Mouse (Mus musculus) bone marrow, adult 2 months (tissue): ENCODE results near the gene Fam83c.

Source experiments
- CTCF ChIP-seq: fragments of 200-500 bp; IDR thresholded peaks from 2 replicates; pipeline ENCODE4 v1.5.1; 2011; ENCODE audit warnings: low read length, control low read depth; ENCODE audit not compliant: control insufficient read depth, insufficient read depth
- POLR2A ChIP-seq: fragments of 200-500 bp; IDR thresholded peaks from 2 replicates; pipeline ENCODE4 v1.6.1; 2011; ENCODE audit warnings: low read depth, mild to moderate bottlenecking, control low read depth, low read length, borderline replicate concordance; ENCODE audit not compliant: control insufficient read depth

DNA sequence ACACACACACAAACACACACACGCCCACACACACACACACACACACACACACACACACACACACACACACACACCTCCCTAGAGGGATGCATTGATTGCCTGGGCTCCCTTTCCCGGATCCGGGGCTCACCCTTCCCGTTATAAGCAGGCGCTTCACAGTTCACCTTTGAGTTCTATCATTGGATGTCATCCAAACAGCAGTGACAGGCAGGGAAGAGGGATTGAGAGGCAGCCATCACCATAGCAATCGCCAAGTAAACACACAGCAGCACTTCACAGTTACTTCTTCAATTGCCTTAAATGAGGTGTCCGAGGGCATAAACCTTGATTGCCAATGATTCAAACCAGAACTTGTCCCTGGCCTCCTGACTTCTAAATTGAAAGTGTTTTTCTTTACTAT is 55.6 kb downstream of the Fam83c start:
- no peak for TF ChIP-seq POLR2A
- no peak for TF ChIP-seq CTCF
